7 mouse cellular contexts compared by ENCODE assay signal in the genomic region with DNA sequence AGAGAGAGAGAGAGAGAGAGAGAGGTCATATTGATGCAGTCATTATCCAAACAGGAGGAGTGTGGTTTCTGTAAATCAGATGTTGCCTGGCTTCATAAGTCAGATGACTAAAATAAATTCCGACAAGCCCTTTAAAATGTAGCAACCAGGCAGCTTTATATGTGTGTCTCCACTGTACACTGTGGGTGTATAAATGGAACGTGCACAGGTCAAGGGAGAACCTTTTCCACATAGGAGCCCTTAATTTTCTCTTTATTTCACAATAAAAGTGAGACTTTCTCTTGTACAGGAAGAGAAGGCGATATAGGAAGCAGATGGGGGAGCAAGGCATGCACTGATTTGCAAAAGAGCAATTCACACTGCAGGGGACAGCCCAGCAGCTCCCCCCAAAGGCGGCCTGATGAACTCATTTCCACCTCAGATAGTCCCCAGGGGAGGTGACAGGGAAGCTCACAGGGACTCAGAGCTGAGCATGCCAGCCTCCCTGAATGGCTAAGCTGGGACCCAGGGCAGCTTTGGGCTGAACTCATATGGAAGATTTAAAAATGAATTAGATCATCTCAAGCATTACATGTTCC.
DNase-seq lines count a peak whose midpoint lies in the region; ATAC-seq lines count a peak whose summit lies in the region.

No protein-coding gene starts in this region.

- peaks cover 2% of the 10 kb centered on the region; the same call in 1 of the 2 replicates for H3K4me1 ChIP-seq in embryonic facial prominence, embryonic 11.5 days (ENCODE audit: control insufficient read depth, insufficient read depth, low read length)
- H3K4me1 ChIP-seq in hindbrain, embryonic 10.5 days (replicated peaks), result peaks cover 63% of the 10 kb centered on the region
- peaks cover 40% of the 10 kb centered on the region for H3K4me1 ChIP-seq in midbrain, embryonic 12.5 days

- WGBS in embryonic facial prominence, embryonic 11.5 days, result 26% methylated on average over 4 of the region's 4 CpGs
- 34% methylated on average over 4 of the region's 4 CpGs for WGBS in hindbrain, embryonic 10.5 days
- WGBS in midbrain, embryonic 12.5 days, result 24% methylated on average over 4 of the region's 4 CpGs

- no peaks in the 10 kb centered on the region for H3K36me3 ChIP-seq in embryonic facial prominence, embryonic 11.5 days (replicated peaks; ENCODE audit: control insufficient read depth, insufficient read depth, low read depth, low read length)
- no peaks in the 10 kb centered on the region for H3K36me3 ChIP-seq in hindbrain, embryonic 10.5 days
- H3K36me3 ChIP-seq in midbrain, embryonic 12.5 days, result no peaks in the 10 kb centered on the region

- DNase-seq in 3T3-L1 (ENCODE audit: low read depth, low spot score) (peak; percentile 63), 416B (ENCODE audit: low read depth) (peak; percentile 3)
- peak; percentile 75 for DNase-seq in embryonic facial prominence, embryonic 11.5 days (ENCODE audit: low spot score)
- DNase-seq in hindbrain, embryonic 10.5 days (ENCODE audit: low spot score), result peak; percentile 65
- peak; percentile 68 to 70 for DNase-seq in layer of hippocampus, postnatal 36 days
- no peak for DNase-seq in thymus, postnatal 0 days (ENCODE audit: low spot score)

- H3K4me2 ChIP-seq in embryonic facial prominence, embryonic 11.5 days (ENCODE audit: low read depth, low read length), result no peak overlapping the region
- no peak overlapping the region for H3K4me2 ChIP-seq in midbrain, embryonic 12.5 days (replicated peaks)

- H3K9ac ChIP-seq in embryonic facial prominence, embryonic 11.5 days (replicated peaks; ENCODE audit: low read length), result no peak overlapping the region
- no peak overlapping the region for H3K9ac ChIP-seq in midbrain, embryonic 12.5 days (replicated peaks)

- no peak overlapping the region for H3K4me3 ChIP-seq in embryonic facial prominence, embryonic 11.5 days (ENCODE audit: low read depth, low read length)
- H3K4me3 ChIP-seq in hindbrain, embryonic 10.5 days, result no peak overlapping the region
- no peak overlapping the region for H3K4me3 ChIP-seq in midbrain, embryonic 12.5 days

- no peak; the same call in 1 of the 2 replicates for ATAC-seq in embryonic facial prominence, embryonic 11.5 days (replicated peaks; ENCODE audit: insufficient number of reproducible peaks, low FRiP score, low TSS enrichment, low read depth)
- peak; percentile 62 for ATAC-seq in midbrain, embryonic 12.5 days (ENCODE audit: low FRiP score, low read depth)

- no peak overlapping the region for H3K27ac ChIP-seq in embryonic facial prominence, embryonic 11.5 days (replicated peaks; ENCODE audit: low read depth, low read length)
- peak overlapping the region; percentile 80 for H3K27ac ChIP-seq in hindbrain, embryonic 10.5 days
- no peak overlapping the region for H3K27ac ChIP-seq in midbrain, embryonic 12.5 days (replicated peaks)

- H3K9me3 ChIP-seq in embryonic facial prominence, embryonic 11.5 days (replicated peaks; ENCODE audit: control insufficient read depth, low read length), result no peaks in the 10 kb centered on the region
- no peaks in the 10 kb centered on the region for H3K9me3 ChIP-seq in hindbrain, embryonic 10.5 days
- no peaks in the 10 kb centered on the region for H3K9me3 ChIP-seq in midbrain, embryonic 12.5 days

- no peaks in the 10 kb centered on the region for H3K27me3 ChIP-seq in embryonic facial prominence, embryonic 11.5 days (ENCODE audit: control insufficient read depth, insufficient read depth, low read length)
- H3K27me3 ChIP-seq in hindbrain, embryonic 10.5 days (ENCODE audit: insufficient read depth, poor library complexity, severe bottlenecking), result peaks cover 17% of the 10 kb centered on the region
- no peaks in the 10 kb centered on the region for H3K27me3 ChIP-seq in midbrain, embryonic 12.5 days
